Mouse (Mus musculus) MEL (cell line): ENCODE data around the gene Mri1. TPM values are rescaled to one million over a fixed set of nuclear protein-coding genes. Genes with fewer than 3 reads are reported as not detected.
A peak's percentile ranks its signal among the peaks of the same experiment; 100 is the strongest.
"Not testable (repeated sequence)": the region's sequence is repeated elsewhere in the genome, so short reads cannot be mapped to it uniquely, and the experiment has no call there.

Experiments
- DNase-seq: peaks from one replicate; pipeline ENCODE4 v3.0.0; 2011; ENCODE audit warnings: low read depth, low spot score
- H3K27ac ChIP-seq: 2 replicates; pipeline ENCODE4 v1.5.1; 2012; ENCODE audit warnings: low read depth, mild to moderate bottlenecking, control low read depth, low read length, moderate library complexity; ENCODE audit not compliant: control insufficient read depth
- H3K27me3 ChIP-seq, 2 experiments: fragments of 150-350 bp in 1 of 2; sonication (generic) in 1 of 2; 2 replicates each; pipeline ENCODE4 v1.6.1; 2012; ENCODE audit warnings: low read length in 2 of 2, mild to moderate bottlenecking in 2 of 2, improper control_type of control experiment in 1 of 2, moderate library complexity in 1 of 2; ENCODE audit not compliant: insufficient read depth in 2 of 2, control insufficient read depth in 1 of 2
- H3K36me3 ChIP-seq, 2 experiments: 2 replicates each; pipeline ENCODE4 v1.6.1; 2012 to 2014; ENCODE audit warnings: low read length in 2 of 2, improper control_type of control experiment in 1 of 2, inconsistent platforms in 1 of 2, mild to moderate bottlenecking in 1 of 2; ENCODE audit not compliant: insufficient read depth in 2 of 2, control insufficient read depth in 1 of 2
- H3K4me1 ChIP-seq, 2 experiments: fragments of 150-350 bp in 1 of 2; sonication (generic) in 1 of 2; 2 replicates each; pipeline ENCODE4 v1.6.1; 2012; ENCODE audit warnings: low read length in 2 of 2, improper control_type of control experiment in 1 of 2, mild to moderate bottlenecking in 1 of 2; ENCODE audit not compliant: insufficient read depth in 2 of 2, control insufficient read depth in 1 of 2
- H3K4me3 ChIP-seq, 2 experiments: fragments of 150-350 bp in 1 of 2; sonication (generic) in 1 of 2; 2 replicates each; pipeline ENCODE4 v1.5.1; 2012; ENCODE audit warnings: low read depth in 2 of 2, low read length in 2 of 2, mild to moderate bottlenecking in 2 of 2, moderate library complexity in 2 of 2, control low read depth in 1 of 2, improper control_type of control experiment in 1 of 2; ENCODE audit not compliant: control insufficient read depth in 1 of 2, insufficient read depth in 1 of 2
- H3K79me2 ChIP-seq: 2 replicates; pipeline ENCODE4 v1.6.1; 2012; ENCODE audit warnings: mild to moderate bottlenecking, low read length, moderate library complexity; ENCODE audit not compliant: control insufficient read depth, poor library complexity, insufficient read depth
- H3K9ac ChIP-seq: 2 replicates; pipeline ENCODE4 v1.6.1; 2012; ENCODE audit warnings: low read depth, mild to moderate bottlenecking, control low read depth, low read length, moderate library complexity; ENCODE audit not compliant: control insufficient read depth, poor library complexity, severe bottlenecking
- H3K9me3 ChIP-seq: fragments of 150-350 bp; sonication (generic); replicated peaks from 2 replicates; pipeline ENCODE4 v1.6.1; 2012; ENCODE audit warnings: mild to moderate bottlenecking, low read length, improper control_type of control experiment, moderate library complexity; ENCODE audit not compliant: insufficient read depth
- CHD1 ChIP-seq: IDR thresholded peaks from 2 replicates; pipeline ENCODE4 v1.6.1; 2012; ENCODE audit warnings: low read depth, mild to moderate bottlenecking, inconsistent platforms, low read length, improper control_type of control experiment
- CHD2 ChIP-seq: IDR thresholded peaks from 2 replicates; pipeline ENCODE4 v1.6.1; 2011; ENCODE audit warnings: low read length, improper control_type of control experiment
- CTCF ChIP-seq, 3 experiments: IDR thresholded peaks in 2 of 3; conservative IDR thresholded peaks in 1 of 3; 2 replicates each; pipeline ENCODE4 v1.5.1; 2011 to 2012; ENCODE audit warnings: low read length in 3 of 3, low read depth in 2 of 3, mild to moderate bottlenecking in 2 of 3, improper control_type of control experiment in 1 of 3, inconsistent platforms in 1 of 3, mixed read lengths in 1 of 3, moderate library complexity in 1 of 3; ENCODE audit not compliant: control insufficient read depth in 1 of 3, insufficient read depth in 1 of 3, poor library complexity in 1 of 3, severe bottlenecking in 1 of 3
- E2F4 ChIP-seq: IDR thresholded peaks from 2 replicates; pipeline ENCODE4 v1.6.1; 2011; ENCODE audit warnings: low read depth, low read length, improper control_type of control experiment, borderline replicate concordance
- ELF1 ChIP-seq: IDR thresholded peaks from 2 replicates; pipeline ENCODE4 v1.6.1; 2014; ENCODE audit warnings: low read depth, mild to moderate bottlenecking, inconsistent platforms, low read length, improper control_type of control experiment, moderate library complexity
- ETS1 ChIP-seq: IDR thresholded peaks from 2 replicates; pipeline ENCODE4 v1.6.1; 2012; ENCODE audit warnings: low read depth, mild to moderate bottlenecking, inconsistent platforms, low read length, improper control_type of control experiment, moderate library complexity
- GATA1 ChIP-seq: IDR thresholded peaks from 2 replicates; pipeline ENCODE4 v1.6.1; 2011; ENCODE audit warnings: low read depth, low read length, improper control_type of control experiment
- JUND ChIP-seq: IDR thresholded peaks from 2 replicates; pipeline ENCODE4 v1.6.1; 2011; ENCODE audit warnings: low read depth, mild to moderate bottlenecking, improper control_type of control experiment, low read length
- NRF1 ChIP-seq: IDR thresholded peaks from 2 replicates; pipeline ENCODE4 v1.6.1; 2014; ENCODE audit warnings: low read depth, mild to moderate bottlenecking, inconsistent platforms, low read length, improper control_type of control experiment, moderate library complexity; ENCODE audit not compliant: poor library complexity, insufficient read depth, severe bottlenecking
- POLR2AphosphoS5 ChIP-seq: IDR thresholded peaks from 2 replicates; pipeline ENCODE4 v1.6.1; 2012; ENCODE audit warnings: low read depth, borderline replicate concordance, mild to moderate bottlenecking, inconsistent platforms, low read length, moderate library complexity, mixed read lengths
- RAD21 ChIP-seq: IDR thresholded peaks from 2 replicates; pipeline ENCODE4 v1.6.1; 2011; ENCODE audit warnings: mild to moderate bottlenecking, low read depth, low read length, improper control_type of control experiment
- RCOR1 ChIP-seq: IDR thresholded peaks from 2 replicates; pipeline ENCODE4 v1.6.1; 2012; ENCODE audit warnings: low read depth, mild to moderate bottlenecking, inconsistent platforms, low read length, improper control_type of control experiment
- SIN3A ChIP-seq: IDR thresholded peaks from 2 replicates; pipeline ENCODE4 v1.6.1; 2012; ENCODE audit warnings: low read length, improper control_type of control experiment, inconsistent platforms
- SMC3 ChIP-seq: IDR thresholded peaks from 2 replicates; pipeline ENCODE4 v1.6.1; 2011; ENCODE audit warnings: low read depth, low read length, improper control_type of control experiment
- TBP ChIP-seq: IDR thresholded peaks from 2 replicates; pipeline ENCODE4 v1.8.0; 2011; ENCODE audit warnings: low read depth, low read length, improper control_type of control experiment
- UBTF ChIP-seq: IDR thresholded peaks from 2 replicates; pipeline ENCODE4 v1.6.1; 2012; ENCODE audit warnings: low read depth, mild to moderate bottlenecking, inconsistent platforms, low read length, improper control_type of control experiment, moderate library complexity, borderline replicate concordance; ENCODE audit not compliant: insufficient read depth
- ZC3H11A ChIP-seq: IDR thresholded peaks from 2 replicates; pipeline ENCODE4 v1.6.1; 2012; ENCODE audit warnings: low read depth, mild to moderate bottlenecking, inconsistent platforms, low read length, improper control_type of control experiment
- ZNF384 ChIP-seq: IDR thresholded peaks from 2 replicates; pipeline ENCODE4 v1.6.1; 2012; ENCODE audit warnings: low read depth, mild to moderate bottlenecking, inconsistent platforms, low read length, improper control_type of control experiment
- polyA plus RNA-seq, 2 experiments: library from polyadenylated mRNA; stranded (reverse) in 1 of 2; unstranded in 1 of 2; fragments of >175 nt in 1 of 2; fragments of >200 nt in 1 of 2; gene quantifications; 2 replicates each; pipeline versions ENCODE4 v1.2.1 to v1.2.4; 2012; ENCODE audit warnings: low replicate concordance in 2 of 2, low read depth in 1 of 2; ENCODE audit not compliant: insufficient read length in 2 of 2, insufficient read depth in 1 of 2, missing spikeins in 1 of 2
- total RNA-seq: library from RNA; depleted of rRNA; stranded (reverse); fragments of 300-350 nt; gene quantifications from 2 replicates; pipeline ENCODE4 v1.2.3, GENCODE M21; 2012

Gene Mri1
- total and polyA plus RNA-seq, 3 experiments: 27.8 to 43.2 TPM; not detected in 1

DNA sequence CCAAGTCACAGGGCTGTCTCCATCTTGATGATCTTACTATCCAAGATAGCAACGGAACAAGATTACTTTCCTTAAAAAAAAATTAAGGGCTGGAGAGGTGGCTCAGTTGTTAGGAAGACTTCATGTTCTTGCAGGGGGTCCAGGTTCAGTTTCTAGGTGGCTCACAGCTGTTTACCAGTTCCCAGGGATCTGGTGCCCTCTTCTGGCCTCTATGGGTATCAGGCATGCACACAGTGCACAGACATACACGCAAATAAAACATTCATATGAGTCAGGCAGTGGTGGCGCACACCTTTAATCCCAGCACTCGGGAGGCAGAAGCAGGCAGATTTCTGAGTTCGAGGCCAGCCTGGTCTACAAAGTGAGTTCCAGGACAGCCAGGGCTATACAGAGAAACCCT is 28.5 kb upstream of the Mri1 start:
- not testable (repeated sequence) for H3K9me3 ChIP-seq
- TF ChIP-seq ZC3H11A: peak; percentile 58
- peak; percentile 61; the same call in 1 of the 2 replicates for TF ChIP-seq NRF1
- peak; percentile 89 for TF ChIP-seq TBP
- peak; percentile 63 for TF ChIP-seq SMC3
- TF ChIP-seq CTCF (IDR thresholded peaks at IDR 0.05 in 2 of 3, conservative IDR thresholded peaks at IDR 0.05 in 1 of 3; ENCODE audit: control insufficient read depth in 1 of 3, insufficient read depth in 1 of 3, low read depth in 2 of 3, low read length in 3 of 3, poor library complexity in 1 of 3, severe bottlenecking in 1 of 3): peak; percentile 36 to 59 (median 57)
- TF ChIP-seq RAD21: peak; percentile 70
- TF ChIP-seq, all 39 proteins: peak for 6; not testable (repeated sequence) for 33
- not testable (repeated sequence) for H3K9ac ChIP-seq, H3K36me3 ChIP-seq, H3K79me2 ChIP-seq, H3K27me3 ChIP-seq, H3K4me3 ChIP-seq, H3K27ac ChIP-seq, H3K4me1 ChIP-seq
- DNase-seq: peak; percentile 78

DNA sequence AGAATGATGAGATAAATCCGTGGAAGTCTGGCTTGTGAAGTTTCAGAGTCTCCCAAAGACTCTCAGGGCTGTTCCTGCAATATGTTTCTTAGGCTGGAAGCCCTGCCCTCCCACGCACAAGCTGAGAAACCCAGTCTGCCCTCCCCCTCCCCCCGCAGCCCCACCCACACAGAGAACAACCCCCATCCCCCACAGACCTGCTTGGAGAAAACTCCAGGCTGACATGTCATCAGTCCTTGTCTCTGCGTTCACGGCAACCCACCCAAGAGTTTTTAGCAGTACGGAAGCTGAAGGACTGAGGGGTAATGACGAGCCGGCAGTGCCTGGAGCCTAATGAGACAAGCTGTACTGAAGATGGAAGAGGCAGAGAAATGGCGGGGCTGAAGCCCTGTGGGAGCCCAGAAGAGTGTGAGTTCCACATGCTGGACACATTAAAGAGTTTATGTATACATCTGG is 27.5 kb upstream of the Mri1 start:
- Histone ChIP-seq H3K36me3 (no peaks in the 10 kb centered on the region), H3K9ac (no peak overlapping the region), H3K4me1 (no peaks in the 10 kb centered on the region), H3K4me3 (no peak overlapping the region), H3K27me3 (no peaks in the 10 kb centered on the region), H3K27ac (no peak overlapping the region), H3K79me2 (no peaks in the 10 kb centered on the region), H3K9me3 (no peaks in the 10 kb centered on the region)
- TF ChIP-seq POLR2AphosphoS5 (no peak), JUND (no peak), TBP (no peak), SIN3A (no peak), ZNF384 (no peak), UBTF (no peak), GATA1 (no peak), SMC3 (no peak), RCOR1 (no peak), RAD21 (no peak), E2F4 (no peak), CHD1 (no peak), CHD2 (no peak), CTCF (IDR thresholded peaks at IDR 0.05 in 2 of 3, conservative IDR thresholded peaks at IDR 0.05 in 1 of 3; ENCODE audit: control insufficient read depth in 1 of 3, insufficient read depth in 1 of 3, low read depth in 2 of 3, low read length in 3 of 3, poor library complexity in 1 of 3, severe bottlenecking in 1 of 3) (no peak), ELF1 (no peak), NRF1 (no peak), ETS1 (no peak)
- no peak for DNase-seq
